Mouse (Mus musculus) intestine, postnatal 0 days (tissue): ENCODE results near the gene Lrrc30. TPM values are rescaled to one million over a fixed set of nuclear protein-coding genes. Genes with fewer than 3 reads are reported as not detected.

Experiments
- ATAC-seq: fragments of 200-750 bp; cut with Nextera tagmentation; 2 replicates; pipeline ENCODE4 v1.8.0; 2017; ENCODE audit warnings: mild to moderate bottlenecking, moderate TSS enrichment, moderate library complexity
- H3K27ac ChIP-seq: fragments of 300-500 bp; sonication (generic); 2 replicates; pipeline ENCODE4 v1.5.1; 2014; ENCODE audit warnings: mild to moderate bottlenecking, low read depth, low read length, moderate library complexity
- H3K27me3 ChIP-seq: fragments of 300-500 bp; sonication (generic); replicated peaks from 2 replicates; pipeline ENCODE4 v1.6.1; 2014; ENCODE audit warnings: low read length, mixed read lengths; ENCODE audit not compliant: control insufficient read depth, insufficient read depth
- H3K36me3 ChIP-seq: fragments of 300-500 bp; sonication (generic); 2 replicates; pipeline ENCODE4 v1.6.1; 2014; ENCODE audit warnings: mild to moderate bottlenecking, moderate library complexity; ENCODE audit not compliant: control insufficient read depth, insufficient read depth
- H3K4me1 ChIP-seq: fragments of 300-500 bp; sonication (generic); replicated peaks from 2 replicates; pipeline ENCODE4 v1.6.1; 2014; ENCODE audit warnings: antibody characterized with exemption, low read length, mixed read lengths; ENCODE audit not compliant: control insufficient read depth, insufficient read depth
- H3K4me2 ChIP-seq: fragments of 300-500 bp; sonication (generic); replicated peaks from 2 replicates; pipeline ENCODE4 v1.6.1; 2014; ENCODE audit warnings: low read depth, mild to moderate bottlenecking, moderate library complexity
- H3K4me3 ChIP-seq: fragments of 300-500 bp; sonication (generic); 2 replicates; pipeline ENCODE4 v1.5.1; 2014; ENCODE audit warnings: low read depth, low read length
- H3K9ac ChIP-seq: fragments of 300-500 bp; sonication (generic); 2 replicates; pipeline ENCODE4 v1.6.1; 2014; ENCODE audit warnings: mild to moderate bottlenecking, low read depth, low read length
- H3K9me3 ChIP-seq: fragments of 300-500 bp; sonication (generic); 2 replicates; pipeline ENCODE4 v1.6.1; 2016; ENCODE audit warnings: mixed run types; ENCODE audit not compliant: control insufficient read depth
- CTCF ChIP-seq: sonication (generic); IDR thresholded peaks from 2 replicates; pipeline ENCODE4 v1.5.1; 2016; ENCODE audit warnings: low read depth, mild to moderate bottlenecking, control low read depth, antibody characterized with exemption, moderate library complexity
- WGBS: fragments of 180-500 bp; shearing (Covaris S2); extraction: QIAGEN DNeasy Blood & Tissue Kit; methylation state at CpG from one replicate; pipeline ENCODE4 v1.1.7; 2014; 5-methylcytosine and 5-hydroxymethylcytosine counted together
- polyA plus RNA-seq: library from polyadenylated mRNA; unstranded; fragments of >200 nt; fragmentation: Nextera tagmentation; extraction: Ambion mirVana; gene quantifications from 2 replicates; pipeline ENCODE4 v1.2.1, GENCODE M21; 2015

The Lrrc30 gene
- polyA plus RNA-seq, 1 experiment from 2014 or later = not detected

DNA sequence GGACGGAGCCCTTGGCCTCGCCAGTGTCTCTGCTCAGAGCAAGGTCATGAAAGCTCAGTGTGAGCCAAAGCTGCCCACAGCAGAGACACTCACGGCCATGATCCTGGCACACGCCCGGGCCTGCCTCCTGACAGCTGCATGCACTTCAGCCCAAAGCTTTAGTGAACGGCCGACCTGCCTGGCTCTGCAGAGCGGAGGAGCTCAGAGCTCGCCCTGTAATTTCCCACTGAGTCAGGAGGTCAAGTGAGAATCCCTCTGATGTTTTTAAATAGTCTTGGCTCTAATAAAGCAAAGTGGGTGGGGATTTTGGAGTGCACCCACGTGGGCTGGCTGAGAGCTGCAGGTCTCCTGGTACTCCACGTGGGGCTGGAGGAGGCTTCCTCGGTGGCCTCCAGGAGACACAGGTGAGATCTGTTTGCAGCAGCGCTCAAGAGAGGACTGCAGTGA lies 3.3 kb downstream of the Lrrc30 start:
- no peaks in the 10 kb centered on the region for H3K4me1 ChIP-seq
- TF ChIP-seq CTCF = no peak
- 34% methylated on average over 13 of the region's 13 CpGs for WGBS
- no peaks in the 10 kb centered on the region for H3K9me3 ChIP-seq
- H3K4me2 ChIP-seq = no peak overlapping the region
- H3K27ac ChIP-seq = no peak overlapping the region
- ATAC-seq = no peak
- H3K36me3 ChIP-seq = no peaks in the 10 kb centered on the region
- no peak overlapping the region for H3K9ac ChIP-seq
- H3K4me3 ChIP-seq = no peak overlapping the region
- no peaks in the 10 kb centered on the region for H3K27me3 ChIP-seq

DNA sequence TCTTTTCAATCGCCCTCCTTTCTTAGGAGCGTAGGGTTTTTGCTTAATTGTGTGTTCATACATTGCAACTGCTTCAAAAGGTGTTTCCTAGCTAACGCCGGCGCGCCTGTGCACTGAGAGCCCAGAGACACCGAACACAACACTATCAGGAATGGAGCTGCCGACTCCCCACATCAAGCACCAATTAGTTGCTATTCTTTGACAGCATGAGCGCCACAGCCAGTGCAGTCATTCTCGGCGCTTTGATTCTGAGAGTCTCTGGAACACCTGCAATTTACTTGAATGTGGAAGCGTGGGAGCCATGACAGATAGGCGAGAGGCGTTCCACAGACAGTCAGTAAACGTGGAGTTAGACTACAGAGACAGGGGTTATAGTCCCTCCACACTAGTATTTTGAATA lies 4.0 kb downstream of the Lrrc30 start:
- TF ChIP-seq CTCF = no peak
- Histone ChIP-seq H3K9ac (no peak overlapping the region), H3K36me3 (no peaks in the 10 kb centered on the region), H3K27me3 (no peaks in the 10 kb centered on the region), H3K4me2 (no peak overlapping the region), H3K27ac (no peak overlapping the region), H3K4me3 (no peak overlapping the region), H3K4me1 (no peaks in the 10 kb centered on the region), H3K9me3 (no peaks in the 10 kb centered on the region)
- ATAC-seq = no peak
- 86% methylated on average over 15 of the region's 15 CpGs for WGBS

GRCm38 (mm10) chr17:67625431-67625830 lies 7.1 kb downstream of the Lrrc30 start:
- no peak for TF ChIP-seq CTCF
- Histone ChIP-seq H3K27ac (no peak overlapping the region), H3K27me3 (no peaks in the 10 kb centered on the region), H3K4me1 (no peaks in the 10 kb centered on the region), H3K9me3 (no peaks in the 10 kb centered on the region), H3K4me2 (no peak overlapping the region), H3K36me3 (no peaks in the 10 kb centered on the region), H3K9ac (no peak overlapping the region), H3K4me3 (no peak overlapping the region)
- ATAC-seq = no peak
- WGBS = 74% methylated on average over 5 of the region's 5 CpGs

GRCm38 (mm10) chr17:67619001-67619400 lies 13.5 kb downstream of the Lrrc30 start:
- no peak for TF ChIP-seq CTCF
- no peak for ATAC-seq

GRCm38 (mm10) chr17:67614381-67614780 lies 18.1 kb downstream of the Lrrc30 start:
- no peaks in the 10 kb centered on the region for H3K9me3 ChIP-seq
- H3K4me2 ChIP-seq = no peak overlapping the region
- no peaks in the 10 kb centered on the region for H3K4me1 ChIP-seq
- no peak overlapping the region for H3K4me3 ChIP-seq
- no peak overlapping the region for H3K9ac ChIP-seq
- H3K27me3 ChIP-seq = no peaks in the 10 kb centered on the region
- ATAC-seq = no peak
- no peak overlapping the region for H3K27ac ChIP-seq
- no peaks in the 10 kb centered on the region for H3K36me3 ChIP-seq
- no peak for TF ChIP-seq CTCF
- WGBS = 74% methylated on average over 5 of the region's 5 CpGs

More at GRCm38 (mm10) chr17:67619001-67619400, 13.5 kb downstream of the Lrrc30 start:
- no peaks in the 10 kb centered on the region for H3K9me3 ChIP-seq
- no peak overlapping the region for H3K4me2 ChIP-seq
- no peak overlapping the region for H3K4me3 ChIP-seq
- no peak overlapping the region for H3K27ac ChIP-seq
- no peak overlapping the region for H3K9ac ChIP-seq
- 74% methylated on average over 7 of the region's 7 CpGs for WGBS
- H3K36me3 ChIP-seq = no peaks in the 10 kb centered on the region
- no peaks in the 10 kb centered on the region for H3K27me3 ChIP-seq
- H3K4me1 ChIP-seq = no peaks in the 10 kb centered on the region

- no peak overlapping the region for H3K9ac ChIP-seq
- H3K4me1 ChIP-seq = no peaks in the 10 kb centered on the region
- H3K4me2 ChIP-seq = no peak overlapping the region
- H3K36me3 ChIP-seq = no peaks in the 10 kb centered on the region
- WGBS = 67% methylated on average over 1 of the region's 1 CpGs
- no peaks in the 10 kb centered on the region for H3K9me3 ChIP-seq
- no peak overlapping the region for H3K27ac ChIP-seq
- ATAC-seq = no peak
- H3K27me3 ChIP-seq = no peaks in the 10 kb centered on the region
- no peak overlapping the region for H3K4me3 ChIP-seq
- no peak for TF ChIP-seq CTCF
Measured at GRCm38 (mm10) chr17:67612576-67612975, 19.9 kb downstream of the Lrrc30 start.

GRCm38 (mm10) chr17:67612151-67612550 lies 20.4 kb downstream of the Lrrc30 start:
- 86% methylated on average over 3 of the region's 3 CpGs for WGBS
- TF ChIP-seq CTCF = no peak
- no peak overlapping the region for H3K4me2 ChIP-seq
- H3K9ac ChIP-seq = no peak overlapping the region
- no peaks in the 10 kb centered on the region for H3K27me3 ChIP-seq
- no peak overlapping the region for H3K4me3 ChIP-seq
- no peak overlapping the region for H3K27ac ChIP-seq
- H3K9me3 ChIP-seq = no peaks in the 10 kb centered on the region
- no peak for ATAC-seq
- H3K4me1 ChIP-seq = no peaks in the 10 kb centered on the region
- H3K36me3 ChIP-seq = no peaks in the 10 kb centered on the region
